Mouse (Mus musculus) heart, adult 18-20 months (tissue): ENCODE results near the gene Htt. TPM values are rescaled to one million over a fixed set of nuclear protein-coding genes. Genes with fewer than 3 reads are reported as not detected.
A peak's percentile ranks its signal among the peaks of the same experiment; 100 is the strongest.
"Not testable (repeated sequence)": the region's sequence is repeated elsewhere in the genome, so short reads cannot be mapped to it uniquely, and the experiment has no call there.

Experiments used
- DNase-seq, 2 experiments: peaks; one replicate each; pipeline ENCODE4 v3.0.0; 2021 to 2022; ENCODE audit warnings: mixed read lengths in 1 of 2
- long read RNA-seq, 2 experiments: library from polyadenylated mRNA; stranded (forward); transcript quantifications; one replicate each; pipeline ENCODE4 v2.0.0; 2021
- total RNA-seq, 2 experiments: library from RNA; stranded (reverse); gene quantifications; 2 replicates each; pipeline ENCODE4 v1.2.3; 2021

Gene Htt
- 10 to 100 TPM; 11.7 to 13.3 TPM for total RNA-seq
- long read RNA-seq, experiment 1, partial matches to known transcripts, result 3 of 3 reads
- long read RNA-seq, experiment 1, other reads (novel, unspliced or antisense), result 0 of 3 reads
- long read RNA-seq, experiment 2, result 0 reads

DNA sequence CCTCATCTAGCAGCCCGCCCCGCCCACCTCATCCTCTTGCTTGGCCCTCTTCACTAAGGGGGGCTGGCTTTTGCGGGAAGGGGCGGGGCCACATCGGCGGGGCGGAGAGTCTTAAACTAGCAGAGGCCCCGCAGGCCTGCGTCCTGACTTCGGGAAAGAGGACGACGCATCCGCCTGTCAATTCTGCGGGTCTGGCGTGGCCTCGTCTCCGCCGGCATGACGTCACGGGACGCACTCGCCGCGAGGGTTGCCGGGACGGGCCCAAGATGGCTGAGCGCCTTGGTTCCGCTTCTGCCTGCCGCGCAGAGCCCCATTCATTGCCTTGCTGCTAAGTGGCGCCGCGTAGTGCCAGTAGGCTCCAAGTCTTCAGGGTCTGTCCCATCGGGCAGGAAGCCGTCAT, at the start of gene Htt:
Gene Htt, plus strand, starts transcription at position 232 of the 400 bp plus-strand sequence.
- DNase-seq, result peak; percentile 97 to 98

DNA sequence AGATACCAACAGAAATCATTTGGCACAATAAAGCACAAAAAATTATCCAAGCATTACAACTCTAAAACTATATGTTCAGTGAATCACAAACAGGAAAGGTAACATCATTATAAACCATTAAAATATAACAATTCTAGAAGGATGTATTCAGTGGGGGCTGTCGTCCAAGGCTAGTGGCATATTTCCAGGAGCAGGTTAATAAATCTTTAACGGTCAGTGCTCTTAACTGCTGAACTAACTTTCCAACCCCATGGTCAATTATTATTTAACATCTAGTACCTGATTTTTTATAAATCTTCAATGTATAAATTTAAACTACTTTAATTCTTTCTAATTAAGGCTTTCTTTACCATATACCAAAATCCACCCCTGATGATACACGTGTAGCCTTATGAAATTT, 47.2 kb upstream of the Htt start:
- not testable (repeated sequence) for DNase-seq

DNA sequence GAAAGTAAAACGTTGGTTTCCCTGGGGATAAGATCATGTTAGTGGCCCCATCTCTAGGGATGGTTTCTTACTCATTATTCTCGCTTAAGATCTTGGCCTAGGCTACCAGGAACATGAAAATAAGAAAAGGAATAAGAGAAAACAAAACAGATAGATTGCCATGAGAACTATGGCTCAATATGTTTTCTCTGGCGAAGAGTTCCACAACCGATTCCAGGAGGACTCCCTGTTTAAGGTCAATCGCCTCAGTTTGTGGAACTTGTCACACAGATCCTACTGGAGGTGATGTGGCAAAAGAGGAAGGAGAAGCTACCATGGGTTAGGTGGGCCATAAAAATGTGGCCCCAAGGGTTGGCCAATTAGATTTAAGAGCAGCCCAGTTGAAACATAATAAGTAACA, 46.7 kb upstream of the Htt start:
- DNase-seq, result no peak

GRCm38 (mm10) chr5:34729141-34729540, 32.4 kb upstream of the Htt start:
- no peak for DNase-seq

DNA sequence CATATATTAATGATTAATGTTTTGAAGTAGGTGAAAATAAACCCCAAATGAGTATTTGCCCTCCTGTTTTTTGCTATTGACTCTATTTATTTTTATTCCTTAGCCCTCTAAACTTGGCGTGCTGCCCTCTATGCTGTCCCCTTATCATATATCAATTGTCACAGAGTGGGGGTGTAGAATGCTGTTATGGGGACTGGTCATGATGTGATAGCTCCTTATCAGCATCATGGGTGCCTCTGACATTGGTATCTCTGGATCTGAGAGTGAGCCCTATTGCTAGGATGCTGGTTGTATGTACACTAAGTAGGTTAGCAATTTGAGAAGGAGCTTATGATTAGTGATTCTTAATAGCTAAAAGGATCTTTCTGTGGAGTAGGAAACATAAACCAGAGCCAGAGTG, 31.3 kb upstream of the Htt start:
- no peak for DNase-seq

DNA sequence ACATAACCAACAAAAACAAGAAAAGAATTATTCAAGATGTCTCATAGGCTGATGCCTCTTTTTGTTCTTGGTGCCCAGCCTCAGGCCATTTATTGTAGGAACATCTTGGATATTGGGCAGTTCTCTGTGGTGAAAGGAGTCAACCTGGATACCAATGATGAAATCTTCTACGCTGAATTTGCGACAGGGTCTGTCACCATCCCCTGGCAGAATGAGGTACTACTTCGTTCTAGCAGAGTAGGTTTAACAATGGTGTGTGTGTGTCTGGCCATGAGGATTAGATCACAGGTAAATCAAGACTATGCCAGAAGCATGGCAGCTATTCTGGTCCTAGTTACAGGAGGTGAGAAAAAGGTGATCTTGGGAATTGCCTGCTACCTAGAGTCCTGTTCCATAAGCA, 10.1 kb upstream of the Htt start:
- no peak for DNase-seq

DNA sequence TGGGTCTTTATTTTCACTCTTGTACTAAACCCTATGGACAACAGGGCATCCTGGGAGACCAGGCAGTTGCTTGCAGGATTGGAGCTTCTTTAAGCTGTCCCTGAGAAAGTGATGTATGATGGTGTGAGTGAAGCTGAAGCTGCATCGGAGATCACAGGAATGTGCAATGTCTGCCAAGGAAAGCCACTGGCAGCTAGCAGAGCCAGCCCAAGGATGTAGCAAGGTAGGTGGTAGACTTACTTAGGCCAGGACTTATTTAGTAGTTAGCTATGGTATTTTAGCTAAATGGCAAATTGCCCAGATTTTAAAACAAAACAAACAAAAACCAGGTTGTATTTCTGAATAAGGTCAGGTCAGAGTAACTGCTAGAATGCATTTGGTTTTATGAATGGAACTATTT, 2.8 kb upstream of the Htt start:
- DNase-seq, result no peak

GRCm38 (mm10) chr5:34760850-34761508, 561 bp upstream of the Htt start:
- DNase-seq, result no peak

DNA sequence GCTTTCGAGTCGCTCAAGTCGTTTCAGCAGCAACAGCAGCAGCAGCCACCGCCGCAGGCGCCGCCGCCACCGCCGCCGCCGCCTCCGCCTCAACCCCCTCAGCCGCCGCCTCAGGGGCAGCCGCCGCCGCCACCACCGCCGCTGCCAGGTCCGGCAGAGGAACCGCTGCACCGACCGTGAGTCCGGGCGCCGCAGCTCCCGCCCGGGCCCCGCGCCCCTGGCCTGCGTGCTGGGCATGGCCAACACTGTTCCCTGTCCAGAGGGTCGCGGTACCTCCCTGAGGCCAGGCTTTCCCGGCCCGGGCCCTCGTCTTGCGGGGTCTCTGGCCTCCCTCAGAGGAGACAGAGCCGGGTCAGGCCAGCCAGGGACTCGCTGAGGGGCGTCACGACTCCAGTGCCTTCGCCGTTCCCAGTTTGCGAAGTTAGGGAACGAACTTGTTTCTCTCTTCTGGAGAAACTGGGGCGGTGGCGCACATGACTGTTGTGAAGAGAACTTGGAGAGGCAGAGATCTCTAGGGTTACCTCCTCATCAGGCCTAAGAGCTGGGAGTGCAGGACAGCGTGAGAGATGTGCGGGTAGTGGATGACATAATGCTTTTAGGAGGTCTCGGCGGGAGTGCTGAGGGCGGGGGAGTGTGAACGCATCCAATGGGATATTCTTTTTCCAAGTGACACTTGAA, 533 bp downstream of the Htt start:
- DNase-seq, result peak; percentile 7 to 40

DNA sequence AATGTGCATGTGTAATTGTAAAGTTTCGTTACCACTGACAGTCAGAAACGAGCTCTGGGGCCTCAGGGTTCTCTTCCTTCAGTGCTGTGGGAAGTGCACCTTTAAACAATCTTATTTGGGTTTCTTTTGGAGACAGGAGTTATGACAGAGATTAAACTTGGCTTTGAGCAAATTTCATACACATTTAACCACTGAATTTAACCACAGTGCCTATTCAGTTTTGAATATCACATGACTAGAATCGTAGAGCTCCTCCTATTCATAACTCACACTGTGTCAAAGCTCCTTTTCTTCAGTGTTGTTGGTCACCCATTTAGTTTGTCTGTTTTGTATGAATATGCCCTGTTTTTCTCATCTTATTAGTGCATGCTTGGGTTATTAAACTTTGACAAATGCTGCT, 10.3 kb downstream of the Htt start:
- no peak for DNase-seq

GRCm38 (mm10) chr5:34772696-34773245, 11.2 kb downstream of the Htt start:
- DNase-seq, result no peak

DNA sequence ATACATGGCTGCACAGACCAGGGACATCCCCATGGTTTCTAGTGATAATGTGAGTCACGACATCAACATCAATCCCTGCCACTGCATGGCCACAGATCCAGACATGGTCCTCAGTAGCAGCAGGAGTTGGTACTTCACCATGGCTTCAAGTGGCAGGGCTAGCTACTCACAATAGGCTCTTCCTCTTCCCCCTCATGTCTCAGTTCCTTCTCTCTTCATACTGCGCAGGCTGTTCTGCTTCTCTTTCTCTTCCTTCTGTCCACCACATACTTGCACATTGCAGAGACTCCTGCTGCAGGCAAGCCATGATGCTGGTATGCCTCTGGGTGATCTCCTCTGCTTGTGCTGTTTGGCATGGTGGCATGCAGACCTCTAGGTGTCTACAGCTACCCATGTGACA, 11.9 kb downstream of the Htt start:
- DNase-seq, result peak in 1 of 2 experiments; percentile 2

DNA sequence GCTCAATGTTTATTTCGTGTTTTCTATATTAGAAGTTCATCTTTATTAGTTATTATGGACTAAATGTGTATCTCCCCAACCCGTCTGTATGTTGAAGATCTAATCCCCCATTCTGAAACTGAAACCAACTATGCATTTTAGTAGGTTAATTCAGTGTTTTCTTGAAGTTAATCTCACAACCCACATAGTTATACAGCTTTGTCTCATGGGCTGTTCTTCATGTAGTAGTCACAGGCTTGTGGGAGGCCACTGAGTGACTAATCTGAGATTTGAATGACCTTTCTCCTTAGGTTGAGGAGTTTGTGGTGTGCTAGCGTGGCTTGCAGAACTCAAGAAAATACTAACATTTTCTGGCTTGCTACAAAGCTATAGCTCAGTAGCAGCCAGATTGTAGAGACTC, 23.5 kb downstream of the Htt start:
- DNase-seq, result no peak

DNA sequence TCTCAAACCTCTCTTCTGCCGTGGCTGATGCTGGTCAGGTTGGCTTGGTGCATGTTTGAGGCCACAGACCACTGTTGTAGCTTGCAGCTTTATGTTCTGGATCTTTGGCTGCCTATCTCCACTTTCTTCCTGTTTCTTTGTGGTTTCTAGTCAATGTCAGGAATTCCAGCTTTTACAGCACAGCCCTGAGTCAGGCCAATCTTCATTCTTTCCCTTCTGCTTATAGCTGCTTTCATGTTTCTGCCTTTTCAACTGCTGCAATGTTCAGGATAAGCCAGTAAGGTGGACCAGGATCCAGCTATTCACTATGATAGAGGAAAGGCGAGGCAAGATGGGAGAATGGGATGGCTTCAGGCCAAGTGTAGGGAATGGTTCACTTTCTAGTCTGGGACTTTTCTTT, 29.6 kb downstream of the Htt start:
- DNase-seq, result no peak

GRCm38 (mm10) chr5:34800292-34800953, 38.9 kb downstream of the Htt start:
- DNase-seq, result no peak

- no peak for DNase-seq
Measured at GRCm38 (mm10) chr5:34806038-34806437, 44.5 kb downstream of the Htt start.

- DNase-seq, result no peak
Measured at GRCm38 (mm10) chr5:34822431-34823149, 61.0 kb downstream of the Htt start.

DNA sequence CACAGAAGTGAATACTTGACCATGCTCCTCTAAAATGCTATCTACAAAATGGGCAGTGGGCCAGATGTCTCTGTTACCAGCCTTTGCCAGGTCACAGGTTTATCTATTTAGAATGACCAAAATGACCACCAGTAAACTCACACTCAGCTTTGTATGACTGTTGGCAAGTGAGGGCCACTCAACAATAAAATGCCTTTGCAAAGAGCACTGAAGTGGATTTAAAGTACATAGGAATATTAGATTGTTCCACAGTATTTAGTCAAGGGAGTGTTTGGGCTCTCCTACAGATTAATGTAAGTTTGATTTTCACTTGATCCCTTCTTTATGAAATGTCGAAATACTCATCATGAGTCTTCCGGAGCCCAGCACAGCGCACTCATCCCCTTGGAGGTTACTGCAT, 92.5 kb downstream of the Htt start:
- no peak for DNase-seq

DNA sequence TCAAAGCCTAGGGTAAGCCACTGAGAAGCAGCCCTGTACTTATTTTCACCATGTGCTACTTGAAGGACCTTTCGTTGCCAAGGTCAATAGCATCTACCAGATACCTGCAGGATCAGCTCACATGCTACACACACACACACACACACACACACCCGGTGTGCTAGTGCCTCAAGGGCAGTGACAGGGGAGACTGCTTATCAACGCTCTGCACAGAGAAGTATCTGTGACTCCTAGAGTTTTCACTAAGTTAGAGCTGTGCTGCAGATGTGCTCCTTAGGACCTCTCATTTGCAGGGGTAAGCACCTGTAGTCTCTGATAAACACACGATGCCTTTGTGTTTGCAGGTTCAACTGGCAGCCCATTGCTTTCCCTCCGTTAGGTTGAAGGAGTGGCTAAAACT, 103.8 kb downstream of the Htt start:
- DNase-seq, result no peak

GRCm38 (mm10) chr5:34880307-34880706, 118.8 kb downstream of the Htt start:
- DNase-seq, result not testable (repeated sequence)

GRCm38 (mm10) chr5:34881023-34881422, 119.5 kb downstream of the Htt start:
- DNase-seq, result no peak

DNA sequence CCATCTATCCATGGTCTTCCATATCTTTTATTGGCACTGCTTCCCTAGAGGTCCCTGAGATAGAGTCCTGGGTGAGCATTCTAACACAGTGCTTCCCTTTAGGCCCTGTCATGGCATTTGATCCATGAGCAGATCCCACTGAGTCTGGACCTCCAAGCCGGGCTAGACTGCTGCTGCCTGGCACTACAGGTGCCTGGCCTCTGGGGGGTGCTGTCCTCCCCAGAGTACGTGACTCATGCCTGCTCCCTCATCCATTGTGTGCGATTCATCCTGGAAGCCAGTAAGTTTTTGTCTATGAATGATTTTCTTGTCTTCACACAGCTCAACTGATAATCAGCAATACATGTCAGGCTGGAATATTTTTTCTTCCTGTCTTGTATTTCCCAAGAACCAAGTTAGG, 123.7 kb downstream of the Htt start:
- no peak for DNase-seq
